Mouse (Mus musculus) macrophage (primary cell): ENCODE data around the gene Galnt13. TPM values are rescaled to one million over a fixed set of nuclear protein-coding genes. Genes with fewer than 3 reads are reported as not detected.
"Not testable (repeated sequence)": the region's sequence is repeated elsewhere in the genome, so short reads cannot be mapped to it uniquely, and the experiment has no call there.

Source experiments
- H3K27ac ChIP-seq: fragments of 350-480 bp; formaldehyde crosslinking; 2 replicates; pipeline ENCODE4 v1.9.0; 2021
- H3K36me3 ChIP-seq: fragments of 350-480 bp; formaldehyde crosslinking; 2 replicates; pipeline ENCODE4 v1.9.0; 2021; ENCODE audit errors: inconsistent target
- H3K4me3 ChIP-seq: fragments of 350-480 bp; formaldehyde crosslinking; 2 replicates; pipeline ENCODE4 v1.9.0; 2021; ENCODE audit errors: inconsistent target
- H3K79me2 ChIP-seq: fragments of 350-480 bp; formaldehyde crosslinking; 2 replicates; pipeline ENCODE4 v1.9.0; 2021; ENCODE audit errors: inconsistent target
- WGBS: methylation state at CpG from one replicate; pipeline ENCODE4 v1.1.7; 2026; ENCODE audit warnings: inconsistent platforms; ENCODE audit not compliant: missing documents; 5-methylcytosine and 5-hydroxymethylcytosine counted together
- polyA plus RNA-seq: library from polyadenylated mRNA; stranded (reverse); fragments of 250-400 nt; gene quantifications from 3 replicates; pipeline ENCODE4 v1.2.4, GENCODE M21; 2018; ENCODE audit warnings: inconsistent platforms

Gene Galnt13
- polyA plus RNA-seq, 1 experiment from 2014 or later: not detected

DNA sequence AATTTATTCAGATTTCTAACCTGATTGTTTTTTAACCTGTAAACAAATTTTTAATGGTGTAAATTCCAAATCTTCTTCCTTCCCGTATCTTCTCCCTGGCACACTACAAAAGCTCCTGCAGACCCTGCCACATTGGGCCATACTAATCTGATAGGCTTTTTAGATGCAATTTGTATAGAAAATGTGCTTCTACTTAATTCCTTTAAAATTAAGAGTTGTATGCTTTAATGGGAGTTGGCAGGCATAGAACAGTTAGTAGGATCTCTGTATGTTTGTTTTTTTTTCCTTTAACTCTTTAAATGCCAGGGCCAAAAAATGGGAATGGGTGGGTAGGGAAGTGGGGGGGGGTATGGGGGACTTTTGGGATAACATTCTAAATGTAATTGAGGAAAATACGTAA lies 315.1 kb downstream of the Galnt13 start:
- Histone ChIP-seq H3K27ac (no peak overlapping the region), H3K4me3 (no peak overlapping the region), H3K79me2 (no peaks in the 10 kb centered on the region), H3K36me3 (no peaks in the 10 kb centered on the region)
- 88% methylated on average over 1 of the region's 2 CpGs for WGBS

DNA sequence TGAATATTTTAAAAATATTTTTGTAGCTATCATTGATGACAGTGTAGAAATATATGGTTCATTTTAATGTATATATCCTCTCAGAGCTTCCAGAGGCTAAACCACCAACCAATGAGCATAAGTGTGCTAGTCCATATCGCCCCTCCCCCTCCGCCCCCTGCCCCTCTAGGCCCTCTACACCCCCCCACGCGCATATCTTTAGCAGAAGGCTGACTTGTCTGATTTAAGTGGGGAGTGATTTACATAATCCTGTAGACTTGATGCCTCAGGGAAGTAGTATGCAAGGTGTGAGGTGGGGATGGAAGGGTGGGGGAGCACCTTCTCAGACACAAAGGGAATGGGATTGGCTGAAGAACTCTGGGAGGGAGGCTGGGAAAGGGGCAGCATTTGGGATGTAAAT lies 323.7 kb downstream of the Galnt13 start:
- H3K79me2 ChIP-seq: no peaks in the 10 kb centered on the region
- no peaks in the 10 kb centered on the region for H3K36me3 ChIP-seq
- H3K27ac ChIP-seq: no peak overlapping the region
- no peak overlapping the region for H3K4me3 ChIP-seq
- WGBS: 40% methylated on average over 4 of the region's 4 CpGs

GRCm38 (mm10) chr2:54778790-54779273 lies 342.7 kb downstream of the Galnt13 start:
- no peaks in the 10 kb centered on the region for H3K36me3 ChIP-seq
- H3K27ac ChIP-seq: no peak overlapping the region
- H3K79me2 ChIP-seq: no peaks in the 10 kb centered on the region
- H3K4me3 ChIP-seq: no peak overlapping the region
- WGBS: 87% methylated on average over 2 of the region's 2 CpGs

GRCm38 (mm10) chr2:54813670-54814256 lies 377.6 kb downstream of the Galnt13 start:
- Histone ChIP-seq H3K36me3 (no peaks in the 10 kb centered on the region), H3K27ac (no peak overlapping the region), H3K4me3 (no peak overlapping the region), H3K79me2 (no peaks in the 10 kb centered on the region)
- 74% methylated on average over 2 of the region's 2 CpGs for WGBS

- 50% methylated on average over 1 of the region's 1 CpGs for WGBS
- no peaks in the 10 kb centered on the region for H3K36me3 ChIP-seq
- no peaks in the 10 kb centered on the region for H3K79me2 ChIP-seq
- H3K4me3 ChIP-seq: no peak overlapping the region
- H3K27ac ChIP-seq: no peak overlapping the region
Observed at GRCm38 (mm10) chr2:54841245-54841644, 405.1 kb downstream of the Galnt13 start.

DNA sequence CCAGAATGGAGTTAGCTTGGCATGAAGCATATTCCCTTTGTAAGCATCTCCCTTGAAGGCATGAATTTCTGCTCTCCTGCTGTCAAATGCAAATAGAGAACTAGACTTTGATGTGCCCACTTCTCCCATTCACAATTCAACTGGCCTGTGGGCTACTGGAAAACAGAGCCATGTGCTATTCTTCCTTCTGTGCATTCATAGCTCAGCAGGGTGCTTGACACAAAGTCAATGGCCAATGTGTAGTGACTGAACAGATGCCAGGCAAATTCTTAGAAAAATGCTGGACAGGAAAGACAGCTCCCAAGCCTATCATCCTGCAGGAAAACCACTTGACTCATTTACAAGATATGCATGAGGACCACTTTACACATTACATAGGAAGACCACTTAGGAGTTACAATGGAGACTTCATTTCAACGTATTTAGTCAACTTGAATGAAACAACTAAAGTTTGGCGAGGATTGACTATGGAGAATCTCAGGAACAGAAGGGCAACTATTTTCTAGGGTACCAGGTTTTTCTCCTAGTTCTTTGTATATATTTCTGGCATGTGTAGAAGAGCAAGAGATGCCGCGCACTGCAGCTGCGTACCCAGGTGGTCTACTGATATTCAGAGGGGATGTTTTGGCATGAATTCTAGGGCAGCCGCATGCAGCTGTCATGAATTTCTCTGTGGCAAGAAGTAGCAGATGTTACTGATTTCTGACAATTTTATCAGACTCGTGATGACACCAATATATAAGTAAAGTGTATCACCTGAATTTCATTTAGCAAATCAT lies 470.4 kb downstream of the Galnt13 start:
- H3K27ac ChIP-seq: no peak overlapping the region
- H3K36me3 ChIP-seq: no peaks in the 10 kb centered on the region
- WGBS: 87% methylated on average over 7 of the region's 7 CpGs
- H3K4me3 ChIP-seq: no peak overlapping the region
- no peaks in the 10 kb centered on the region for H3K79me2 ChIP-seq

DNA sequence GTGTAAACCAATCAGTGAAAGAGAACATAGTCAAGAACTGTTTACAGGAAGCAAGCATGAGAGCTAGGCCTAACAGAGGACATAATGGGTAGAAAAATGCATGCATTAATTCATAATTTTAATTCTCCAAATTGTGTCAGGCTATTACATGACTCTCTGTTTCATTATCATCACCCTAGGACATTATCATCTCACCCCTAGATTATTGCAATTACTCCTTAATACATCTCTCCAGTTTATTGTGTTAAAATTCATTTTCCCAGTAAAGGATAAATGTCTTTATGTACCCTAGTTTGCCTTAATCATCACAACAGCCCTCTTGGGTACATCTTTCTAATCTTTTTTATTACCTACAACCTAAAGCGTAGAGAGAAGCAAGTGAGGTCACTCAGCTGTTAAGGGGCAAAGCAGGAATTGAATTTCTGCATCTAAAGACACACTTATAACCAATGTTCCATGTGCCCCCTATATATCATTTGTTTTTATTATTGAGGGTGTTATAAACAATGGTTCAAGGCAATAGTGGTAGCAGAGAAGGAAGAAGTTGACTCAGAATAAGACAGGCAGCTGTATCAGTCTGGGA lies 479.1 kb downstream of the Galnt13 start:
- Histone ChIP-seq H3K36me3 (no peaks in the 10 kb centered on the region), H3K79me2 (no peaks in the 10 kb centered on the region), H3K27ac (no peak overlapping the region), H3K4me3 (no peak overlapping the region)
- WGBS: 87% methylated on average over 1 of the region's 1 CpGs

GRCm38 (mm10) chr2:54936369-54936768 lies 500.3 kb downstream of the Galnt13 start:
- 86% methylated on average over 3 of the region's 3 CpGs for WGBS
- H3K4me3 ChIP-seq: no peak overlapping the region
- no peaks in the 10 kb centered on the region for H3K36me3 ChIP-seq
- no peaks in the 10 kb centered on the region for H3K79me2 ChIP-seq
- no peak overlapping the region for H3K27ac ChIP-seq

- Histone ChIP-seq H3K27ac (no peak overlapping the region), H3K4me3 (no peak overlapping the region), H3K79me2 (no peaks in the 10 kb centered on the region), H3K36me3 (no peaks in the 10 kb centered on the region)
Observed at GRCm38 (mm10) chr2:54937306-54937705, 501.2 kb downstream of the Galnt13 start.

DNA sequence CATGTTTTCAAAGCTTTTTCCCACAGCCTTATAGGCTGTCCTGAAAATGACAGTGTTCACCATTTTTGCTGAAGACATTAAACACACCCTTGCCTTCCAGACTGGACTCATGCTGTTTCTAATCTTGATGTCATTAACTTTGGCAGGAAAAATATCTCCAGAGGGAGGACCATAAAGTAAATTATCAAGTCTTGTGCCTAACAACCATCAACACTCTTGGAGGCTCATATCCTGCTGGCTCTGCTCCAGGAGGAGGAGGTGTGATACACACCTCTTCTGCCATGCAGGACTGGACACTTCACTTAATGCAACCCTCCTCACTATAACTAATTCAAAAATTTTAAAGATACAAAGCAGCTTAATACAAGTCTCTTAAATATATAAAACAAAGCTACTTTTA lies 502.0 kb downstream of the Galnt13 start:
- Histone ChIP-seq H3K79me2 (no peaks in the 10 kb centered on the region), H3K36me3 (no peaks in the 10 kb centered on the region), H3K27ac (no peak overlapping the region), H3K4me3 (no peak overlapping the region)

DNA sequence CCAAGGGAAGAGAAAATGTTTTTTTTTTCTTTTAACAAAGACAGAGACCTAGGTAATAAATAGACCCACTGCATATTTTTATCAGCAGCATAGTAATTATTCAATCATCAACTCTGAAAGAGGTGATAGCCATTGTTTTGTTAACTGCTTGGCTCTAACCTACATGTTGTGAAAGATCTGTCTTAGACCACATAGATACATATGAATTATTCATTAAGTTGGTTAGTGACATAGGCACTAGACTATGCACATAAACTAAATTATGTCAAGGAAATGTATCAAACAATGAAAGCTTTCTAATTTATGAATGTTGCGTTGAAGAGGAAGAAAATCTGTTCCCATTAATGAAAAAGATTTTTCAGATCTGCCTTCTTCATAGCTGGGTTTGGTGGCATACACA lies 507.3 kb downstream of the Galnt13 start:
- H3K27ac ChIP-seq: no peak overlapping the region
- WGBS: 89% methylated on average over 1 of the region's 1 CpGs
- H3K79me2 ChIP-seq: no peaks in the 10 kb centered on the region
- H3K36me3 ChIP-seq: no peaks in the 10 kb centered on the region
- H3K4me3 ChIP-seq: no peak overlapping the region

- no peak overlapping the region for H3K27ac ChIP-seq
- WGBS: 77% methylated on average over 1 of the region's 1 CpGs
- no peak overlapping the region for H3K4me3 ChIP-seq
- H3K79me2 ChIP-seq: no peaks in the 10 kb centered on the region
- no peaks in the 10 kb centered on the region for H3K36me3 ChIP-seq
Observed at GRCm38 (mm10) chr2:54983839-54984238, 547.7 kb downstream of the Galnt13 start.

DNA sequence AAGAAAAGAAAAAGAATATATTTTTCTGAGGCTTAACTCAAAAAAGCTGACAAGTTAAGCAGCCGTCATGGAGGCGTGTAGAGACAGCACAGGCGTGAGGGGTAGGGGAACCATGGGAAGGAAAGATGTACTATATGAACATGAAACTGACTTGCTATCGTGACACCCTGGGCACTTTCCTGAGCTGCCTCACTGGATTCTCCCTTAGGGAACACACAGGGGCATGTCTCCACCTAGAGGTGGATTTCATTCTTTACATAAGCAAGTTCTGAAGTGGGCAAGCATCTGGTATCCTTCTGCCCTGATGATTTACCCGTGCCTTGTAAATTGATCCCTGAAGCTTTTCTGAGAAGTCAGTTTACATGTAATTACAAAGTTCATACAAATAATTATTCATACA lies 586.4 kb downstream of the Galnt13 start:
- not testable (repeated sequence) for H3K4me3 ChIP-seq, H3K79me2 ChIP-seq, H3K36me3 ChIP-seq, H3K27ac ChIP-seq
- WGBS: no CpG with 5 or more reads among the region's 5 CpGs

DNA sequence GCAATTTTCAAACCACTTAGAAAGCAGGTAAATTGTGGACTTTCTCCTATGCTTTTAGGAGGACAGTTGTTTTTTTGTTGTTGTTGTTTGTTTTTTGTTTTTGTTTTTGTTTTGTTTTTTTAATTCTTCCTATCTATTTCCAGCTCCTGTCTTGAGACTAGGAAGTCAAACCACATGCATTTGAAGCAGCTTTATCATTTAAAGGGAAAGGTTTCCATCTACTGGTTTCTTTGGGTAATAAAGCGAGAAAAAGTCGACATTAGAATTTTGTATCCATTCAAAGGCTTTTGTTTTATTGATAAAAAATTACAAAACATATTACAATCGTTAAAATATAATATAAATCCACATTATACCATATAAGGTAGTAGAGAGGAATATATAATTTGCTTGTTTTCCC lies 598.5 kb downstream of the Galnt13 start:
- 68% methylated on average over 3 of the region's 3 CpGs for WGBS
- Histone ChIP-seq H3K36me3 (no peaks in the 10 kb centered on the region), H3K4me3 (no peak overlapping the region), H3K27ac (no peak overlapping the region), H3K79me2 (no peaks in the 10 kb centered on the region)

DNA sequence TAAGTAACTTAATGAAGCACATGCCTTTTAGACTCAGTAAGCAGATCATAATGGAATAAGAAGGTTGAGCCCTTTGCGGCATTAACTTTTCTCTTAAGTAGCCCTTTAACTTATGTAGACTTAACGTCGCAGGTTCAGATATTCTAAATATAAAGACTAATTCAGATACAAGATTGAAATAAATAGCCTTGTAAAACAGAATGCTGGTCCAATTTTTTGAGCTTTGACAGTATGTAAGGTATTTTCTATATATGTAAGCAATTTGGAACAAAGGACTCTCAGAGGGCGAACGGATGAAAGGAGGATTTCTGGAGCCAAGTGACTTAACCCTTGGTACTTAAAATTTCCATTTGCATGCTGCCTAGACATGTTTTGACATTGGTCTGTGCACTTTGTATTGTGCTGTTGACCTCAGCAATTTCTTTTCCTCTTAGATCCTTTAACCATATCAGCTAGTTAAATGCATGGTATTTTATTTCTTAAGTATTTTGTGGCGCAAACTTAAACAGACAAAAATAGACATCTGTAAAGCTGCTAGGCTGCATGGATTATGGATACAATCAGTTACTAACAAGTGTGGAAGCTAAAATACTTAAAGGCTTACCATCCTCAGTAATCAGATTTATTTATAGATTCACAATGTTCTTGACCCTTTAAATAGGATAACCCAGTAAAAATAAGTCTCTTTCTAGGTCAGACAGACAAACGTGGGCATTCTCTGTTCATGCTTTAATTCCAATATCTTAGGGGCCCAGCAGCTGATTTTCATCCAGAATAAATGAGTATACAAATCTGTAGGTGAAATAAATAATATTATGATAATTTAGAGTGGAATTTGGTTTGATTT lies 629.6 kb downstream of the Galnt13 start:
- Histone ChIP-seq H3K4me3 (no peak overlapping the region), H3K27ac (no peak overlapping the region), H3K36me3 (no peaks in the 10 kb centered on the region), H3K79me2 (no peaks in the 10 kb centered on the region)
- 87% methylated on average over 7 of the region's 7 CpGs for WGBS
